Mouse (Mus musculus): ENCODE measurements around the gene Sppl2b.

DNA sequence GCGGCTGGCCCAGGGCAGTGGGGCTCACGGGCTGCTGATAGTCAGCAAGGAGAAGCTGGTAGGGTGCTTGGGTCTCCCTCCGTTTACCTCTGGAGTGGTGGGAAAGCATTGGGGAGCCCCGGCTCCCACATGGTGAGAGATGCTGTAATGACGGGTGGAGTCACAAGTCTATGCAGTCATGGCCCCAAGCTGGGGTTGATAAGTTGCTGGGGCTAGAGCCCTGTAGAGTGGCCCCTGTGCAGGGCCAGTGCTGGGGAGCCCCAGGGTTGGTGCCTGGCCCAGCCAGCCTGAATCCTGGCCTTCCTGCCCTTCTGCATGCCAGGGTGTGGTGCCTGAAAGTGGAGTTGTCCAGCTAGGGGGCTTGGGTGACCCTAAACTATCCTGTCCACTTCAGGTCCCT, 7.2 kb downstream of the Sppl2b start:
- TF ChIP-seq CTCF (IDR thresholded peaks at IDR 0.05; ENCODE audit: control insufficient read depth, insufficient read depth, low read length) = no peak
- no peak for TF ChIP-seq POLR2A (IDR thresholded peaks at IDR 0.05; ENCODE audit: borderline replicate concordance, control insufficient read depth, low read depth, low read length)

Measured in bone marrow, adult 2 months (tissue).